Comparison of ENCODE assay signal across 8 mouse cellular contexts in the genomic region with DNA sequence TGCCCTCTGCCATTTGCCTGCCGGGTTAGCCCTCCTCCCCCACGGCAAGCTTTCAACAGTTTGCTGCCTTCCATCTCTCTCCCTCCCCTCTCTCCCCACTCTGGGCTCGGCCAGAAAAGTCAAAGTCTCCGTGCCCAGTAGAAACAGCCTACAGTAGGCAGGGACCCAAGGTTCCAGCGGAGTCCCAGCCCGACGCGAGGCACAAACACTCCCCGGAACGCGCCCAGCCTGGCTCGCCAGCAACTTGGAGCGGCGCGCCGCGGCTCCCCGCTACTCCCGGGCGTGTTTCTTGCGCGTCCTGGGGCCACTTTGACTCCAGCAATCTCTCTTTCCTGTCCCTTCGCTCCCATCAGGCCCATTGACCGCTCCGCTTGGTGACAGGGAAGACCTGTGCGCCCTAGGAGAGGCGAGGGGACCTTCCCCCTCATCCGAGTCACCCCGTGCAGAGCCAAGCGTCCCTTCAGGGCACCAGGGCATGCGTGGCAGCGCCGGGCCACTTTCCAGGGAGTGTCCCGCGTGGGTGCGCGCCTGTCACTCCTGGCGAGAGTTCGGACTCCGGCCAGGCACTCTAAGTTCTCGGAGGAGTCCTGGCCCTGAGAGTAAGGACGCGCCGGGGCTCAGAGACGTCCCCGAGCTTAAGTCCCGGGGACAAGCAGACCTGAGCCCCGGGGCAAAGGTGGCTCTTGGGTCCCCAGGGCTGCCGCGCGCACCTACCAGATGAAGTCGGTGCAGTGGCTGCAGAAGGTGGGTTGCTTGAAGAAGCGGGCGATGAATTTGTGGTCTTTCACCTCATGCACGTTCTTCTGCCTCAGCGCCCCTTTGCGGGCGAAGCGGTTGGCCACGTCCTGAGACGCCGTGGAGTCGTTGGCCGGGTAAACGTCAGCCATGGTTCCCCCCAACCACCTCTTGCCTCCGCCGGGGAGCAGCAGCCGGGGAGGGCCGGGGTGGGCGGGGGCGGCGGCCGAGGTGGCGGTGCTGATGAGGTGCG. TPM values are rescaled to one million over a fixed set of nuclear protein-coding genes. Genes with fewer than 3 reads are reported as not detected.
DNase-seq lines count a peak whose midpoint lies in the region; ATAC-seq lines count a peak whose summit lies in the region.

A gene (plus strand): TSS at position 574 of the 988 bp plus-strand sequence.

- H3K4me3 ChIP-seq in midbrain, embryonic 16.5 days (ENCODE audit: low read depth, low read length) = peak within 1 kb of the TSS; percentile 79
- peak within 1 kb of the TSS; percentile 80 for H3K4me3 ChIP-seq in stomach, embryonic 14.5 days (ENCODE audit: low read depth, low read length)

- no peaks in the 10 kb centered on the region for H3K9me3 ChIP-seq in midbrain, embryonic 16.5 days (replicated peaks; ENCODE audit: control insufficient read depth, low read length, poor library complexity, severe bottlenecking)
- H3K9me3 ChIP-seq in stomach, embryonic 14.5 days (ENCODE audit: control insufficient read depth, low read depth, low read length) = no peaks in the 10 kb centered on the region

- DNase-seq in urinary bladder, adult 18-20 months (ENCODE audit: low spot score in 2 of 2) = peak; percentile 30 to 57
- no peak for DNase-seq in urinary bladder, postnatal 10 days (ENCODE audit: low spot score)
- peak; percentile 58 for DNase-seq in embryo, embryonic 10.5 days (ENCODE audit: low spot score)
- peak; percentile 79 to 83 for DNase-seq in heart, adult 18-20 months
- peak; percentile 46 for DNase-seq in kidney, adult 11 months
- DNase-seq in liver = peak; percentile 31

- H3K27ac ChIP-seq in midbrain, embryonic 16.5 days (ENCODE audit: low read length) = peak within 1 kb of the TSS; percentile 92
- peak within 1 kb of the TSS; percentile 76 for H3K27ac ChIP-seq in stomach, embryonic 14.5 days (ENCODE audit: low read length)

- ATAC-seq in midbrain, embryonic 16.5 days = peak; percentile 74
- peak; percentile 4; the same call in 1 of the 2 replicates for ATAC-seq in stomach, embryonic 14.5 days (ENCODE audit: insufficient number of reproducible peaks, insufficient read depth, low FRiP score, low read depth)

- H3K9ac ChIP-seq in midbrain, embryonic 16.5 days (ENCODE audit: low read depth, low read length) = peak within 1 kb of the TSS; percentile 96
- H3K9ac ChIP-seq in stomach, embryonic 14.5 days (replicated peaks; ENCODE audit: low read depth, low read length) = peak within 1 kb of the TSS; percentile 64

- no peaks in the 10 kb centered on the region for H3K36me3 ChIP-seq in midbrain, embryonic 16.5 days (ENCODE audit: control insufficient read depth, insufficient read depth, low read length)
- H3K36me3 ChIP-seq in stomach, embryonic 14.5 days (ENCODE audit: control insufficient read depth, insufficient read depth, low read length) = no peaks in the 10 kb centered on the region

- peak within 1 kb of the TSS; percentile 95 for H3K4me2 ChIP-seq in midbrain, embryonic 16.5 days (ENCODE audit: low read length)
- peak within 1 kb of the TSS; percentile 100 for H3K4me2 ChIP-seq in stomach, embryonic 14.5 days (replicated peaks; ENCODE audit: low read depth, low read length)

- H3K4me1 ChIP-seq in midbrain, embryonic 16.5 days (ENCODE audit: control insufficient read depth, insufficient read depth, low read length) = peaks cover 22% of the 10 kb centered on the region
- H3K4me1 ChIP-seq in stomach, embryonic 14.5 days (ENCODE audit: control insufficient read depth, insufficient read depth, low read length) = peaks cover 3% of the 10 kb centered on the region; the same call in 1 of the 2 replicates

- H3K27me3 ChIP-seq in midbrain, embryonic 16.5 days (ENCODE audit: control insufficient read depth, insufficient read depth, low read depth, low read length) = no peaks in the 10 kb centered on the region
- no peaks in the 10 kb centered on the region for H3K27me3 ChIP-seq in stomach, embryonic 14.5 days (ENCODE audit: control insufficient read depth, insufficient read depth, low read length)

- WGBS in midbrain, embryonic 16.5 days = under 1% methylated on average over 69 of the region's 75 CpGs
- WGBS in stomach, embryonic 14.5 days = under 1% methylated on average over 75 of the region's 75 CpGs

RNA-seq across cellular contexts. Expression of the gene that starts here (rescaled TPM):
- total RNA-seq in heart, adult 18-20 months (2021) = under 1 TPM in 1 of 2 experiments, not detected in 1; 0.22 TPM
- polyA plus RNA-seq in midbrain, embryonic 16.5 days (2015; fragmentation: Nextera tagmentation; extraction: Ambion mirVana) = 0.30 and 0.41 TPM in 2 replicates
- 0.28 and 0.69 TPM in 2 replicates for polyA plus RNA-seq in stomach, embryonic 14.5 days (2014; fragmentation: Nextera tagmentation; extraction: Ambion mirVana)

Comparison
In these comparisons a context has a peak if more than half of its experiments do, and no peak if none do; other contexts are left out.
1. Peak in DNase-seq in heart, adult 18-20 months; RNA of the gene not detected or under 1 TPM.
2. Peak in ATAC-seq, H3K4me3 ChIP-seq, H3K27ac ChIP-seq, H3K9ac ChIP-seq and H3K4me2 ChIP-seq in midbrain, embryonic 16.5 days; RNA of the gene not detected or under 1 TPM.
3. Peak in ATAC-seq, H3K4me3 ChIP-seq, H3K27ac ChIP-seq, H3K9ac ChIP-seq and H3K4me2 ChIP-seq in stomach, embryonic 14.5 days; RNA of the gene not detected or under 1 TPM.